Mouse (Mus musculus) thymus, postnatal 25 days (tissue): ENCODE data around the gene Pde7b.
"Not testable (repeated sequence)": the region's sequence is repeated elsewhere in the genome, so short reads cannot be mapped to it uniquely, and the experiment has no call there.

Experiments
- DNase-seq: peaks from one replicate; pipeline ENCODE4 v3.0.0; 2022

Gene Pde7b

DNA sequence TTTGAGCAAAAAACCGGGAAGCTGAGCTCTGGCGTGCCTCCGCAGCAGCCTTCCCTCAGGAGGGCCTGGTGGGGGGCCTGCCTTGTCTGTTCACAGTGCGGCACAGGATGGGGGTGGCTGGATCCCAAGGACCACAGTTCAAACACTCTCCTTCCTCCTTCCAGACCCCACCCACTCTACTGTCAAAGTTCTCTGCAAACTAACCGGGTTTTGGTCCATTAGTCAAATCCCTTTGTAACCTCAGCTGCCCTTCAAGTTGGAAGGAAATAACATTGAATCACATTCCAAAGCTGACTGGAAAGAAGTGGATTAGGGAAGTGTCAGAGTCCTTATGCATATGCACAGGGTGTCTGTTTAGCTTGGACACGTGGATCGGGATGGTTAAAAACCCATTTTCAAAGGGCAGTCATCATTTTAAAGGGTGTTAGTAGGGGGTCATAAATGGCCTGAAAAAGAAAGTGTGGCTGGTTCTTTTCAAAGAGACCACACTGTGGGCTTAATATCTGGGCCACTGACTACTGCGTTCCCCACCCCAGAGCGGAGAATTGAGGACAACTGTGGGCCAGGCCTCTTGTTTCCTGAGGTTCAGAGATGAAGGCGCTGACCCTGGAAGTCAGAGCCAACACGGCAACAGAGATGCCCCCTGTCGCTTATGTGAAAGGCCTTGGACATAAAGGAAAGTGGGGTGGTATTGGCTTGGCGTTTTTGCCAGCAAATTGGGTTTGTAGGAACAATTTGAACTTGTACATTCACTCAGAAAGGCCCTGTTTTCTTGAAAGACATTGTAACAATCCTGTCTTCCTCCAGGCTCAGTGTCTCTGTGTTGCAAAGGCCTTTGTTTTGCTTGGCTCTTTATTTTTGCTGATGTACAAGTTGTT, 175.8 kb downstream of the Pde7b start:
- no peak for DNase-seq

GRCm38 (mm10) chr10:20547951-20548551, 176.8 kb downstream of the Pde7b start:
- DNase-seq = peak; percentile 22

- DNase-seq = no peak
Observed at GRCm38 (mm10) chr10:20543121-20543520, 181.8 kb downstream of the Pde7b start.

- DNase-seq = no peak
Observed at GRCm38 (mm10) chr10:20533811-20534210, 191.1 kb downstream of the Pde7b start.

DNA sequence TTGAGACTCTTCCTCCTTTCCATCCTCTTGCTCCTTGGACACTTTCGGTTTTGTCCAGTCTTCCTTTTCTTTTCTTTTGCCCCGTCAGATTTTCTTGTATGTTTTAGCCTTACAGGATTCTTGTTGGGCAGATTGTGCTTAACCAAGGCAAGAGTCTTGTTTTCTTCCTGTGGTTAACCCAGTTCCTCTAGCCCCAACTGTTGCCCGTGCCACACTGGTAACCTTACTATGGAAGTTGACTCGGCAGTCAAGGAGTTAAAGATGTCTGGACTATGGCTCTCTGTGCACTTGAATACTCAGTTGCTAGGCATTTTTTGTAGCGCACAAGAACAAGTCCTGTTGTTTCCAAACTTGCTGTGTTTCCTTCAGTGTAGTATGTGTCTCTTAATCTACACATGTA, 193.0 kb downstream of the Pde7b start:
- DNase-seq = peak; percentile 16

- DNase-seq = no peak
Observed at GRCm38 (mm10) chr10:20528544-20529411, 196.1 kb downstream of the Pde7b start.

- DNase-seq = no peak
Observed at GRCm38 (mm10) chr10:20527737-20528136, 197.1 kb downstream of the Pde7b start.

GRCm38 (mm10) chr10:20518529-20518889, 206.4 kb downstream of the Pde7b start:
- no peak for DNase-seq

- not testable (repeated sequence) for DNase-seq
Observed at GRCm38 (mm10) chr10:20517756-20518528, 206.9 kb downstream of the Pde7b start.

- DNase-seq = no peak
Observed at GRCm38 (mm10) chr10:20513891-20514290, 211.0 kb downstream of the Pde7b start.

- no peak for DNase-seq
Observed at GRCm38 (mm10) chr10:20513461-20513860, 211.4 kb downstream of the Pde7b start.

DNA sequence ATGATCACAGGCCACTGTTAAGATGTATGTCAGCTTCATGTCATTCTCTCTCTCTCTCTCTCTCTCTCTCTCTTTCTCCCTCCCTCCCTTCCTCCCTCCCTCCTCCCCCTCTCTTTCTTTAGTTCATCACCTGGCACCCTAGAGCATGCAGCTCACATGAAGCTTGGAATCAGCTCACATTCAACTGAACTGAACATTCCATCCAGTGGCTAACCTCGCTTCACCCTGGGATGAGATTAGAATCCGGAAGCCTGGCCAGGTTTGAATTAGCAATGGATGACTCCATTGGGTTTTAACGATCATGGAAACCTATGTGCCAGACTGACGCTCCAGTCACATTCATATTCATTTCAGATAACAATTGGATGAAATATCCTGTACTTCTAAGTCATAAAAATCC, 215.1 kb downstream of the Pde7b start:
- no peak for DNase-seq

DNA sequence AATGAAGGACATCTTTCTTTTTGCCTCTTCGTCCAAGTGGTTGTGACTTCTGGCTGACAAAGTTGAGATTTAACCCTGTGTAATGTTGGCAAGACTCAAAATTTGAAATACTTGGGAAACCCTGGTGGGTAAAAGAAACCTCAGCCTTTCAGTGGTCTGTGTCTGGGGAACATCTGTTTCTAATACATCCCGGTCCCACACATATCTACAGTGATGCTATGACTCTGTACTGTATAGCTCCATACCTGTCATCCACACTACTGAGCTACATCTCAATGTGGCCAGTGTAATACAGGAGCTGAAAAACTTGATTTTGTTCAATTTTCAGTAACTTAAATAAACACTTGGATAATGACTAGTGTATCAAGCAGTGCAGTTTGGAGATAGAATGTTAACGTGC, 216.4 kb downstream of the Pde7b start:
- no peak for DNase-seq

DNA sequence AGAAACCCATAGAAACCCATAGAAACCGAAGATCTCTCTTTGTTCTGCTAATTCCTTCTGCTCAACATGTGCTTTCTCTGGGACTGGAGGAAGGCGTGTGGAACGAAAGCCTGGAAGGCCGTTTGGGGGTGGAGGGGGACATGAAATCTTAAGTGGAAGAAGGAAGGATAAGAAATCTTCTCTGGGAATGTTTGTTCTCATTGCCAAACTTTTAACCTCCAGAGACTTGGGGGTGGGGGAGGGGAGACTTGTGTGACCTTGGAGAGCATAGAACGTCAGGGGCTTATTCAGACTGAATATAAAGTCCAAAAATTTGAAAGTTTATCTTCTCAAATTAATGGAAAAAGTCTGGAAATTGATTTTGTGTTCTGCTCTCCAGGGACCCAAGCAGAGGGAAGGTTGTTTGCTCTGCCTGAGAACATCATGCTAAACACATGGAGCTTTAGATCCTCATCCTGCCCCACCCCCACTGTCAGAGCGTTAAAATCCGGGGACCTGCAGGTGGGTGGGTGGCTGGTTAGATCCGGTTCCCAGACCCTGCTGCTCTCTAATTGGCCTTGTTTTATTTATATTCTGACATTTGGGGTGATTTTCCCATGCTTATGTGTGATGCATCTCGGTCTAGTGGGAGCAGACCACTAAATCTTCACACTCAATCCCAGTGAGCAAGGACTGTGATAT, 217.0 kb downstream of the Pde7b start:
- no peak for DNase-seq

DNA sequence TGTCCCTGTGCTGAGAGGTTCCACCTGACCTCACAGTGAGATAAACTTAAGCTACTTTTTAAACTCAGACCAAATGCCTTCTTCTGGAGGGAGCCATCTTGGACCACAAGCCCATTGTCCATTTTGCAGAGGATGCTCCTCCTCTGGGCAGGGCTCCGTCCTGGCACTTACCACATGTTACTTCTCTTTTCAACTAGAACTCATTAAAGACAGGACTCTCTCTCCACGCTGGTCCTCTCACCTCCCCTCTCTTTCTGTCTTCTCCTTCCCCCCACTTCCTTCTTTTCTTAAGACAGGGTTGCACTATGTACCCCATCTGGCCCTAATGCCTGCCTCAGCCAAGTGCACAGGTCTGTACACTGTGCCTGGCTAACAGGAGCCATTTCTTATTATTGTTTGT, 217.8 kb downstream of the Pde7b start:
- DNase-seq = no peak

DNA sequence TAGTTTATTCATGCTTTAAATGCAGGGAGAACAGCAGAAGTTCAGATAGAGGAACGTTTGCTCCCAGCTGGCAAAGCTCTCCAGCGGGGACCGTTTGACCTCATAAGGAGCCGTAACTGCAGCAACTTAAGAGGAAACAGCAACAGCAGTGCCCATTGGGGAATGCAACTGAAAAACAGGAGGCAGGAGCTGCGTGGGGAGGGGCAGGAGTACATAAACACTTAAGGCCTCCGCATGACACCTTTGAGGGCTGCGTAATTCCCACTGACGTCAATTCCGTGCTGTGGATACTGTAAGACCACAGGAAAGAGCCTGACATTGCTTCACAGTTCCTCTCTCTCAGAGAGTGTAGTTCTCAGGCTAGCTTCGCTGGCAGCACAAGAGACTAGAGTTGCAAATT, 219.4 kb downstream of the Pde7b start:
- no peak for DNase-seq

- no peak for DNase-seq
Observed at GRCm38 (mm10) chr10:20504800-20505199, 220.1 kb downstream of the Pde7b start.

- no peak for DNase-seq
Observed at GRCm38 (mm10) chr10:20503265-20504025, 221.4 kb downstream of the Pde7b start.

GRCm38 (mm10) chr10:20501221-20501620, 223.7 kb downstream of the Pde7b start:
- DNase-seq = no peak

DNA sequence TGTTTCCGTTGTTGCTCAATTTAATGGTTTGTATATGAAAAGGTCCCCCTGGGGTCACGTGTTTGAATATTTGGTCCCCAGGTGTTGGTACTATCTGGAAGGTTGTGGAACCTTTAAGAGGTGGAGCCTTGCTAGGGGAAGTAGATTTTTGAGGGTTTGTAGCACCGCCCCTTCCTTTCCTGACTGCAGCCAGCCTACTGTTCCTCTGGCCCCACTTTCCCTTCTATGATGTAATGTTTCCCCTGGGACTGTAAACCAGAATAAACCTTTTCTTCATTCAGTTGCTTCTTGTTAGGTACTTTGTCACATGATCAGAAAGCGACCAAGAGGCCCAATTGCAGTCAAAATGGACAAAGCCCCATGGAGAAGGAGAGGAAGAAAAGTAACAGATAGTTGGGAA, 229.8 kb downstream of the Pde7b start:
- no peak for DNase-seq

GRCm38 (mm10) chr10:20493826-20494455, 230.9 kb downstream of the Pde7b start:
- DNase-seq = no peak
